In genomic region chr3:122494764-122495163, GRCm38 (mm10) we compare ENCODE assay signal across 8 mouse cellular contexts.
"Had no signal": no experiment of that assay in that cellular context is flagged by ENCODE, and none has a peak within 500 bp of the region (broad histone marks: within the 10 kb centered on the region; RNA-seq: fewer than 3 reads in every experiment).

No protein-coding gene starts in this region.

- H3K4me1 ChIP-seq: neural tube, embryonic 12.5 days had no signal

- H3K4me2 ChIP-seq: midbrain, embryonic 13.5 days; neural tube, embryonic 12.5 days had no signal

- H3K27ac ChIP-seq: left cerebral cortex, adult 2 months; liver, embryonic 14.5 days; midbrain, embryonic 13.5 days; neural tube, embryonic 12.5 days; stomach, postnatal 0 days had no signal

- H3K27me3 ChIP-seq: midbrain, embryonic 13.5 days; neural tube, embryonic 12.5 days had no signal

- H3K9ac ChIP-seq: liver, embryonic 14.5 days; midbrain, embryonic 13.5 days; neural tube, embryonic 12.5 days had no signal

- H3K9me3 ChIP-seq: midbrain, embryonic 13.5 days; neural tube, embryonic 12.5 days had no signal

- H3K4me3 ChIP-seq: left cerebral cortex, adult 2 months; midbrain, embryonic 13.5 days; neural tube, embryonic 12.5 days had no signal

- H3K36me3 ChIP-seq: midbrain, embryonic 13.5 days; neural tube, embryonic 12.5 days had no signal

- DNase-seq: kidney, postnatal 25 days; lung, adult 18-20 months; thymus, postnatal 4 days had no signal
